Mouse (Mus musculus) lung, postnatal 0 days (tissue): Measurements from ENCODE around the gene Pdzph1. TPM values are rescaled to one million over a fixed set of nuclear protein-coding genes. Genes with fewer than 3 reads are reported as not detected.
A peak's percentile ranks its signal among the peaks of the same experiment; 100 is the strongest.

Experiments used
- ATAC-seq: fragments of 200-750 bp; cut with Nextera tagmentation; 2 replicates; pipeline ENCODE4 v1.8.0; 2017; ENCODE audit warnings: moderate library complexity
- DNase-seq: peaks from one replicate; pipeline ENCODE4 v3.0.0-alpha.2; 2016; ENCODE audit warnings: low spot score
- H3K27ac ChIP-seq: fragments of 300-500 bp; sonication (generic); 2 replicates; pipeline ENCODE4 v1.5.1; 2014; ENCODE audit warnings: antibody characterized with exemption, mild to moderate bottlenecking, low read length, mixed read lengths
- H3K27me3 ChIP-seq: fragments of 300-500 bp; sonication (generic); replicated peaks from 2 replicates; pipeline ENCODE4 v1.6.1; 2014; ENCODE audit warnings: low read length, mixed read lengths; ENCODE audit not compliant: insufficient read depth
- H3K36me3 ChIP-seq: fragments of 300-500 bp; sonication (generic); 2 replicates; pipeline ENCODE4 v1.6.1; 2014; ENCODE audit warnings: low read length, mixed read lengths; ENCODE audit not compliant: insufficient read depth
- H3K4me1 ChIP-seq: fragments of 300-500 bp; sonication (generic); 2 replicates; pipeline ENCODE4 v1.6.1; 2014; ENCODE audit warnings: antibody characterized with exemption, low read depth, low read length, mixed read lengths; ENCODE audit not compliant: insufficient read depth
- H3K4me2 ChIP-seq: fragments of 300-500 bp; sonication (generic); replicated peaks from 2 replicates; pipeline ENCODE4 v1.6.1; 2014; ENCODE audit warnings: low read depth, mild to moderate bottlenecking, low read length, moderate library complexity, mixed read lengths
- H3K4me3 ChIP-seq: fragments of 300-500 bp; sonication (generic); 2 replicates; pipeline ENCODE4 v1.5.1; 2014; ENCODE audit warnings: low read depth, low read length
- H3K9ac ChIP-seq: fragments of 300-500 bp; sonication (generic); replicated peaks from 2 replicates; pipeline ENCODE4 v1.6.1; 2014; ENCODE audit warnings: low read depth, mild to moderate bottlenecking
- H3K9me3 ChIP-seq: fragments of 300-500 bp; sonication (generic); 2 replicates; pipeline ENCODE4 v1.6.1; 2016; ENCODE audit warnings: low read length, mixed read lengths
- CTCF ChIP-seq: IDR thresholded peaks from 2 replicates; pipeline ENCODE4 v1.5.1; 2016; ENCODE audit warnings: antibody characterized with exemption, mild to moderate bottlenecking
- EP300 ChIP-seq: IDR thresholded peaks from 2 replicates; pipeline ENCODE4 v1.6.1; 2016; ENCODE audit warnings: antibody characterized with exemption, mild to moderate bottlenecking, control low read depth
- WGBS: fragments of 180-500 bp; shearing (Covaris S2); extraction: QIAGEN DNeasy Blood & Tissue Kit; methylation state at CpG from one replicate; pipeline ENCODE4 v1.1.7; 2014; 5-methylcytosine and 5-hydroxymethylcytosine counted together
- polyA plus RNA-seq: library from polyadenylated mRNA; unstranded; fragments of >200 nt; fragmentation: Nextera tagmentation; extraction: Ambion mirVana; gene quantifications from 2 replicates; pipeline ENCODE4 v1.2.1, GENCODE M21; 2015

Gene Pdzph1
- polyA plus RNA-seq, 1 experiment from 2014 or later: not detected

DNA sequence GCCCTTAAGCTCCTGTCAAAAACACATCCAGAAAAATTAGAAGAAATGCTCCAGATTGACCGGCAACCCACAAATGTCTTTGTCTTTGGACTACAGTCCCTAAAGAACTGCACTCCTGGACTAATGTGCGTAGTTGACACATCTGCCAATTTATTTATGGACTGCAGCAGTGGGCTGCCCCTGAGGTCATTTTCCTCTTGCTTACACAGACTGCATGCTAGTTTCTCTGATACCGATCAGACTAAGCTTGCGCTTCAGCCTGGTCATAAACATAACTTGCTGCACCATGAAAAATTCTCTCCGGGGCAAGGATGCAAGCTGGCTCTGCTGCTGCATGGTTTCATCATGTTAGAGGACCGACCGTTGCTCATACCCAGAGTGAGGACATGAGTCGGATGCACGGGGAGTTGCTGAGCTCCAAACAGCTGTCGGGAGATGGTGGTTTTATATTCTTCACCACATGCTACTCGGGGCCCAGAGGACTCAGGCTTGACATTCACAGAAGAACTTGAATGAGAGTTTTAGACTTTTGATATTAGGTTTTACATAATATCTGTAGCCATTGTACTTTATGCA is 67.2 kb downstream of the Pdzph1 start:
- H3K9me3 ChIP-seq: no peaks in the 10 kb centered on the region
- 61% methylated on average over 11 of the region's 11 CpGs for WGBS
- no peaks in the 10 kb centered on the region for H3K36me3 ChIP-seq
- H3K4me3 ChIP-seq: no peak overlapping the region
- no peak overlapping the region for H3K9ac ChIP-seq
- H3K27ac ChIP-seq: no peak overlapping the region
- H3K27me3 ChIP-seq: no peaks in the 10 kb centered on the region
- no peak for ATAC-seq
- no peak overlapping the region for H3K4me2 ChIP-seq
- no peak for TF ChIP-seq CTCF
- TF ChIP-seq EP300: no peak
- DNase-seq: no peak
- H3K4me1 ChIP-seq: no peaks in the 10 kb centered on the region

- H3K4me3 ChIP-seq: no peak overlapping the region
- no peak for ATAC-seq
- H3K27me3 ChIP-seq: no peaks in the 10 kb centered on the region
- no peaks in the 10 kb centered on the region for H3K4me1 ChIP-seq
- H3K4me2 ChIP-seq: no peak overlapping the region
- no peak overlapping the region for H3K9ac ChIP-seq
- WGBS: 80% methylated on average over 7 of the region's 7 CpGs
- TF ChIP-seq EP300: no peak
- no peak for TF ChIP-seq CTCF
- no peak for DNase-seq
- H3K9me3 ChIP-seq: no peaks in the 10 kb centered on the region
- no peak overlapping the region for H3K27ac ChIP-seq
- H3K36me3 ChIP-seq: no peaks in the 10 kb centered on the region
Observed at GRCm38 (mm10) chr17:58923316-58923866, 67.8 kb downstream of the Pdzph1 start.

- Histone ChIP-seq H3K36me3 (no peaks in the 10 kb centered on the region), H3K4me2 (no peak overlapping the region), H3K4me1 (no peaks in the 10 kb centered on the region), H3K9me3 (no peaks in the 10 kb centered on the region), H3K27me3 (no peaks in the 10 kb centered on the region), H3K27ac (no peak overlapping the region), H3K9ac (no peak overlapping the region), H3K4me3 (no peak overlapping the region)
- ATAC-seq (no peak), DNase-seq (no peak)
- TF ChIP-seq EP300: no peak
- TF ChIP-seq CTCF: no peak
- WGBS: 75% methylated on average over 2 of the region's 2 CpGs
Observed at GRCm38 (mm10) chr17:58922821-58923220, 68.4 kb downstream of the Pdzph1 start.

- H3K9me3 ChIP-seq: no peaks in the 10 kb centered on the region
- no peak for TF ChIP-seq CTCF
- no peak for TF ChIP-seq EP300
- no peak overlapping the region for H3K9ac ChIP-seq
- no peak overlapping the region for H3K4me3 ChIP-seq
- 68% methylated on average over 4 of the region's 4 CpGs for WGBS
- H3K27ac ChIP-seq: no peak overlapping the region
- no peaks in the 10 kb centered on the region for H3K4me1 ChIP-seq
- no peak for ATAC-seq
- no peak for DNase-seq
- no peak overlapping the region for H3K4me2 ChIP-seq
- no peaks in the 10 kb centered on the region for H3K36me3 ChIP-seq
- no peaks in the 10 kb centered on the region for H3K27me3 ChIP-seq
Observed at GRCm38 (mm10) chr17:58919927-58920326, 71.2 kb downstream of the Pdzph1 start.

DNA sequence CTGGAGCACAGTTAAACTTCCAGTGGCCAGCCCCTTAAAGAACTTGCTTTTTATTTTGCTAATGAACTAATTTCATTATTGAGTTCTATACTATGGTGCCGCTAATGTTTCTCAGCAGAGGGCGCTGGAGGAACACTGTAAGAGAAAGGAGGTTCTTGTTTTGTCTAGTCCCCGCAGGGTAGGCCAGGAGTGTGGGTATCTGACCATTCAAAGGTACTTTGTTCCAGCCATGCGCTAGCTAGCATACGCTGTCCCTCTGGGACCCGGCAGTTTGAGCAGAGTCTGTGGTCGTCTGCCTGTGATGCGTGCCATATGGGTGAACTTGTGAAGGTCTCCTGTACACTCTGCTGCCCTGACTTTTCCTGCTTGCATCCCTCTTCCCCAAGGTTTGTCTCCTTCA is 72.1 kb downstream of the Pdzph1 start:
- Histone ChIP-seq H3K27me3 (no peaks in the 10 kb centered on the region), H3K4me1 (no peaks in the 10 kb centered on the region), H3K4me3 (no peak overlapping the region), H3K4me2 (no peak overlapping the region), H3K9me3 (no peaks in the 10 kb centered on the region), H3K36me3 (no peaks in the 10 kb centered on the region), H3K9ac (no peak overlapping the region), H3K27ac (no peak overlapping the region)
- WGBS: 17% methylated on average over 8 of the region's 8 CpGs
- TF ChIP-seq CTCF (peak; percentile 19; the same call in 1 of the 2 replicates), EP300 (no peak)
- ATAC-seq (no peak), DNase-seq (peak; percentile 7)

DNA sequence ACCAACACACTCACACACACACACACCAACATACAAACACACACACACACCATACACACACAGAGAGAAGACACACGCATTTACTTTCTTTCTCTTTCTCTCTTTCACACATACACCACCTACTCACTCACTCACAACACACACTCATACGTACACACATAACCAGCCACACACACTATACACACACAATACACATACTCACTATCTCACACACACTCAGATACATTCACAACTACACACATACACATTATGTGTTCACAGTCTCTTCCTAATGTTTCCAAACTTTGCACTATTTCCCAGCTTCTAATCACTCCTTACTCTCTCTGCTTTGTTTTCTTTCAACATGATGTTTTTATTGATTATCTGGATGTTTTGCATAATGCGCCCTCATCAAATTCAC is 72.6 kb downstream of the Pdzph1 start:
- Histone ChIP-seq H3K4me1 (no peaks in the 10 kb centered on the region), H3K4me3 (no peak overlapping the region), H3K36me3 (no peaks in the 10 kb centered on the region), H3K4me2 (no peak overlapping the region), H3K9me3 (no peaks in the 10 kb centered on the region), H3K9ac (no peak overlapping the region), H3K27ac (no peak overlapping the region), H3K27me3 (no peaks in the 10 kb centered on the region)
- ATAC-seq: no peak
- 74% methylated on average over 3 of the region's 3 CpGs for WGBS
- TF ChIP-seq CTCF (no peak), EP300 (no peak)
- DNase-seq: no peak
